Mouse (Mus musculus) bone marrow, adult 2 months (tissue): Measurements from ENCODE around the gene Maml3.

Source experiments
- CTCF ChIP-seq: fragments of 200-500 bp; IDR thresholded peaks from 2 replicates; pipeline ENCODE4 v1.5.1; 2011; ENCODE audit warnings: low read length, control low read depth; ENCODE audit not compliant: control insufficient read depth, insufficient read depth
- POLR2A ChIP-seq: fragments of 200-500 bp; IDR thresholded peaks from 2 replicates; pipeline ENCODE4 v1.6.1; 2011; ENCODE audit warnings: low read depth, mild to moderate bottlenecking, control low read depth, low read length, borderline replicate concordance; ENCODE audit not compliant: control insufficient read depth

- TF ChIP-seq POLR2A = no peak
- TF ChIP-seq CTCF = 0 out of 2 replicates have a peak, but pooled peaks have one; percentile 20
These were observed 257.6 kb downstream of the Maml3 start for GRCm38 (mm10) chr3:51847262-51847661.
